Mouse (Mus musculus): Measurements from ENCODE around the gene Lpar1.

GRCm38 (mm10) chr4:58543171-58543570 is 10.5 kb downstream of the Lpar1 start:
- TF ChIP-seq CTCF (IDR thresholded peaks at IDR 0.05; ENCODE audit: extremely low read depth, insufficient read depth, low read length) (no peak), POLR2A (IDR thresholded peaks at IDR 0.05; ENCODE audit: extremely low read depth, insufficient read depth, low read length) (no peak)

Data from cortical plate, adult 2 months (tissue).